Mouse (Mus musculus) olfactory bulb, adult 2 months (tissue): ENCODE measurements around the gene Fbxl12.

Source experiments
- CTCF ChIP-seq: fragments of 200-500 bp; IDR thresholded peaks from 2 replicates; pipeline ENCODE4 v1.5.1; 2012; ENCODE audit warnings: low read depth, mild to moderate bottlenecking, low read length, moderate library complexity; ENCODE audit not compliant: insufficient read depth
- POLR2A ChIP-seq: fragments of 200-500 bp; IDR thresholded peaks from 2 replicates; pipeline ENCODE4 v1.6.1; 2012; ENCODE audit warnings: mild to moderate bottlenecking, low read depth, low read length, moderate library complexity; ENCODE audit not compliant: insufficient read depth

DNA sequence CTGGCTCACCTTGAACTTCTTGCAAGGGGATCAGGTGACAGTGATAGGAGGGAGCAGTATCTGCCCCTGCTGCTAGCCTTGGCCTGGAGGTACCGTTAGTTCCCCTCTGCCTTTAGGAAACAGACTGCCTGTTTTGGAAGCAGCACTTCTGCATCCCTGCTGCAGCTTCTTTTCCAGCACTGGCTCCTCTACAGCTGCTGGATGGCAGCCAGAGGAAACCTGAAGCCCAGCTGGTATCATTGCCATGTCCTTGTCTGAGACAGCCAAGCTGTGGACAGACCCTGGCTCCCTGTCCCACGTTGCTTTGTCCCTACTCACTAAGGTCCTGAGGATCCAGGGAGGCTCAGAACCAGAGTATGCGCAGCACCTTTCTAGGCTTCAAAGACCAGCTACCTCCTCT lies 13.0 kb upstream of the Fbxl12 start:
- no peak for TF ChIP-seq POLR2A
- no peak for TF ChIP-seq CTCF
